Mouse (Mus musculus) kidney, embryonic 16.5 days (tissue): ENCODE data around the gene Tnfsfm13. TPM values are rescaled to one million over a fixed set of nuclear protein-coding genes. Genes with fewer than 3 reads are reported as not detected.

Experiments used
- ATAC-seq: fragments of 200-750 bp; cut with Nextera tagmentation; 2 replicates; pipeline ENCODE4 v1.8.0; 2017; ENCODE audit warnings: moderate TSS enrichment; ENCODE audit not compliant: low FRiP score, low TSS enrichment
- H3K27ac ChIP-seq: fragments of 300-500 bp; sonication (generic); 2 replicates; pipeline ENCODE4 v1.5.1; 2014; ENCODE audit warnings: low read length
- H3K27me3 ChIP-seq: fragments of 300-500 bp; sonication (generic); 2 replicates; pipeline ENCODE4 v1.6.1; 2014; ENCODE audit warnings: low read length, control low read depth, mixed read lengths; ENCODE audit not compliant: insufficient read depth
- H3K36me3 ChIP-seq: fragments of 300-500 bp; sonication (generic); 2 replicates; pipeline ENCODE4 v1.6.1; 2014; ENCODE audit warnings: low read length, control low read depth, mixed read lengths; ENCODE audit not compliant: insufficient read depth
- H3K4me1 ChIP-seq: fragments of 300-500 bp; sonication (generic); 2 replicates; pipeline ENCODE4 v1.6.1; 2014; ENCODE audit warnings: low read length, control low read depth, mixed read lengths; ENCODE audit not compliant: insufficient read depth
- H3K4me2 ChIP-seq: fragments of 300-500 bp; sonication (generic); replicated peaks from 2 replicates; pipeline ENCODE4 v1.6.1; 2014; ENCODE audit warnings: low read depth, low read length
- H3K4me3 ChIP-seq: fragments of 300-500 bp; sonication (generic); 2 replicates; pipeline ENCODE4 v1.5.1; 2014; ENCODE audit warnings: mild to moderate bottlenecking, low read length
- H3K9ac ChIP-seq: fragments of 300-500 bp; sonication (generic); replicated peaks from 2 replicates; pipeline ENCODE4 v1.6.1; 2014; ENCODE audit warnings: low read length
- H3K9me3 ChIP-seq: fragments of 300-500 bp; sonication (generic); 2 replicates; pipeline ENCODE4 v1.6.1; 2016; ENCODE audit warnings: low read length, control low read depth
- WGBS: fragments of 180-500 bp; shearing (Covaris S2); extraction: QIAGEN DNeasy Blood & Tissue Kit; methylation state at CpG from one replicate; pipeline ENCODE4 v1.1.7; 2014; 5-methylcytosine and 5-hydroxymethylcytosine counted together
- polyA plus RNA-seq: library from polyadenylated mRNA; unstranded; fragments of >200 nt; fragmentation: Nextera tagmentation; extraction: Ambion mirVana; gene quantifications from 2 replicates; pipeline ENCODE4 v1.2.1, GENCODE M21; 2015

The Tnfsfm13 gene
- polyA plus RNA-seq, 1 experiment from 2014 or later = 6.1 TPM

GRCm38 (mm10) chr11:69656617-69657461 lies 39.1 kb downstream of the Tnfsfm13 start:
- peaks cover 50% of the 10 kb centered on the region for H3K36me3 ChIP-seq
- no peak overlapping the region for H3K27ac ChIP-seq
- H3K4me1 ChIP-seq = peaks cover 24% of the 10 kb centered on the region
- H3K9ac ChIP-seq = 0 out of 2 replicates have a peak overlapping the region, but pooled peaks have one; percentile 50
- H3K27me3 ChIP-seq = no peaks in the 10 kb centered on the region
- WGBS = 71% methylated on average over 10 of the region's 10 CpGs
- H3K4me3 ChIP-seq = no peak overlapping the region
- ATAC-seq = no peak
- no peak overlapping the region for H3K4me2 ChIP-seq
- no peaks in the 10 kb centered on the region for H3K9me3 ChIP-seq

DNA sequence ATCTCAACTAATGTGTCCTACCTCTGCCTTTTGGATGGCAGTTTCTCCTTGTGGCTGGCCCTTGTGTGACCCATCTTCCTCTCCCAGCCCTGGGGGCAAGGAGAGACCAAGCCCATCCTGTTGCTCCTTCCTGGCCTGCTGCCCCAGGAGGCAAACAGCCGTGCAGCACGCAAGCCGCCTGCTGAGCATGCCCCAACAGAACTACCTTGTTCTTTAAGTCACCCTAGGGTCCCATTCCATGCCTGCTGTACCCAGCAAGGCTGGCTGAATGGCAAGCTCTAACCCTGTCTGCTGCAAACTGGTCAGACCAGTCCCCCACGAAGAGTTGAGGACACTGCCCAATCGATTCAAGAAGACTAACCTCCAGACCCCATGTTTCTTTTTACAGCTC lies 39.8 kb downstream of the Tnfsfm13 start:
- H3K27me3 ChIP-seq = no peaks in the 10 kb centered on the region
- peaks cover 18% of the 10 kb centered on the region for H3K4me1 ChIP-seq
- H3K27ac ChIP-seq = no peak overlapping the region
- WGBS = 72% methylated on average over 5 of the region's 5 CpGs
- ATAC-seq = no peak
- H3K9ac ChIP-seq = peak overlapping the region; percentile 50; the same call in 1 of the 2 replicates
- no peak overlapping the region for H3K4me3 ChIP-seq
- no peaks in the 10 kb centered on the region for H3K9me3 ChIP-seq
- peaks cover 56% of the 10 kb centered on the region for H3K36me3 ChIP-seq
- 0 out of 2 replicates have a peak overlapping the region, but pooled peaks have one; percentile 32 for H3K4me2 ChIP-seq

DNA sequence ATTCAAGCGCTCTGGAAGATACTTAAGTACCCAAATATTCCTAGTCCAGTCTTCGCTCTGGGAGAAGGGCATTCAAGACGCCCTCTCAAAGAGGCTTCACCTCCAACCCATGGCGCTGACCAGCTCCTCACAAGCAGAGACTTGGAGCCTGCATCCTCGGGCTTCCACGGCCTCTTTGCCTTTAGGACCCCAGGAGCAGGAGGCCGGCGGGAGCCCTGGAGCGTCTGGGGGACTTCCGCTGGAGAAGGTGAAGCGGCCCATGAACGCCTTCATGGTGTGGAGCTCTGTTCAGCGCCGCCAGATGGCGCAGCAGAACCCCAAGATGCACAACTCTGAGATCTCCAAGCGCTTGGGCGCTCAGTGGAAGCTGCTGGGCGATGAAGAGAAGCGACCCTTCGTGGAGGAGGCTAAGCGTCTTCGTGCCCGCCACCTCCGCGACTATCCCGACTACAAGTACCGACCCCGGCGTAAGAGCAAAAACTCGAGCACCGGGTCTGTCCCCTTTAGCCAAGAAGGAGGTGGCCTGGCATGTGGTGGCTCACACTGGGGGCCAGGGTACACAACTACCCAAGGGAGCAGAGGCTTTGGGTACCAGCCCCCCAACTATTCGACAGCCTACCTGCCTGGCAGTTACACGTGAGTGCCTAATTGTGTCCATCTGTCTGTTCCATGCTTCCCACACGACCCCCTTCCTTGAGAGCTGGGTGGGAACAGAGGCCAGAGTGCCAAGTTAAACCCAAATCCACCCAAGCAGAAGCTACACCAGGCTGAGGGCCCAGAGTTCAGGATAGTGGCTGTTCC lies 40.4 kb downstream of the Tnfsfm13 start, which contains the start of gene Sox15:
Gene Sox15, plus strand, starts transcription at position 51 of the 801 bp plus-strand sequence.
- H3K9me3 ChIP-seq = no peaks in the 10 kb centered on the region
- H3K4me3 ChIP-seq = peak within 1 kb of the TSS; percentile 18; the same call in 1 of the 2 replicates
- H3K27me3 ChIP-seq = no peaks in the 10 kb centered on the region
- ATAC-seq = peak; percentile 87
- peaks cover 18% of the 10 kb centered on the region for H3K4me1 ChIP-seq
- H3K36me3 ChIP-seq = peaks cover 62% of the 10 kb centered on the region
- H3K27ac ChIP-seq = peak within 1 kb of the TSS; percentile 57; the same call in 1 of the 2 replicates
- peak within 1 kb of the TSS; percentile 50 for H3K9ac ChIP-seq
- peak within 1 kb of the TSS; percentile 32; the same call in 1 of the 2 replicates for H3K4me2 ChIP-seq
- 18% methylated on average over 34 of the region's 34 CpGs for WGBS

GRCm38 (mm10) chr11:69654760-69655159 lies 41.1 kb downstream of the Tnfsfm13 start:
- Histone ChIP-seq H3K4me2 (no peak overlapping the region), H3K27ac (peak overlapping the region; percentile 57; the same call in 1 of the 2 replicates), H3K9ac (no peak overlapping the region), H3K9me3 (no peaks in the 10 kb centered on the region), H3K27me3 (no peaks in the 10 kb centered on the region), H3K4me1 (peaks cover 18% of the 10 kb centered on the region), H3K4me3 (no peak overlapping the region), H3K36me3 (peaks cover 69% of the 10 kb centered on the region)
- ATAC-seq = no peak
- WGBS = 32% methylated on average over 9 of the region's 9 CpGs

GRCm38 (mm10) chr11:69653399-69653798 lies 42.5 kb downstream of the Tnfsfm13 start:
- H3K4me1 ChIP-seq = peaks cover 18% of the 10 kb centered on the region
- no peak overlapping the region for H3K9ac ChIP-seq
- H3K36me3 ChIP-seq = peaks cover 71% of the 10 kb centered on the region
- no peak overlapping the region for H3K4me2 ChIP-seq
- ATAC-seq = no peak
- WGBS = 67% methylated on average over 5 of the region's 5 CpGs
- H3K9me3 ChIP-seq = no peaks in the 10 kb centered on the region
- H3K4me3 ChIP-seq = no peak overlapping the region
- H3K27me3 ChIP-seq = no peaks in the 10 kb centered on the region
- H3K27ac ChIP-seq = 0 out of 2 replicates have a peak overlapping the region, but pooled peaks have one; percentile 14

GRCm38 (mm10) chr11:69645860-69646259 lies 50.0 kb downstream of the Tnfsfm13 start:
- H3K27me3 ChIP-seq = no peaks in the 10 kb centered on the region
- H3K36me3 ChIP-seq = peaks cover 76% of the 10 kb centered on the region
- H3K4me2 ChIP-seq = no peak overlapping the region
- no peak overlapping the region for H3K9ac ChIP-seq
- no peak overlapping the region for H3K4me3 ChIP-seq
- ATAC-seq = no peak
- H3K4me1 ChIP-seq = no peaks in the 10 kb centered on the region
- H3K9me3 ChIP-seq = no peaks in the 10 kb centered on the region
- WGBS = 90% methylated on average over 5 of the region's 5 CpGs
- no peak overlapping the region for H3K27ac ChIP-seq

DNA sequence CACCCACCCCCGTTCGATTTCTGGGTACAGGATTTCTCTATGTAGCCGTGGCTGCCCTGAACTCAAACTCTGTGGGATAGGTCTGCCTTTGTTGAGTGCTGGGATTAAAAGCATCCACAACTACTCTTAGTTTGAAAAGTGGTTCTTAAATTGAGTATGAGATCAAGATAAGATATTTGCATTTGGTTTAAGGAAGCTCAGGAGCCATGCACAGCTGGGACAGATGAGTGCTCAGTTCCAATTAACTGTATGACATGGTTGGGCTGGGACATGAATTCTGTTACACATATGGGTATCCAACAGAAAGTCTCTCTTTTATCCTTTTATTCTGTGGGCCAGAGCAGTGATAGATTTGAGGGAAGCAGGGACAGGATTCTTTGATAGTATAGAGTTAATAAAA lies 60.4 kb downstream of the Tnfsfm13 start:
- no peak overlapping the region for H3K27ac ChIP-seq
- H3K4me3 ChIP-seq = no peak overlapping the region
- H3K4me2 ChIP-seq = no peak overlapping the region
- peaks cover 15% of the 10 kb centered on the region for H3K36me3 ChIP-seq
- ATAC-seq = no peak
- H3K9ac ChIP-seq = no peak overlapping the region
- 76% methylated on average over 3 of the region's 3 CpGs for WGBS
- H3K9me3 ChIP-seq = no peaks in the 10 kb centered on the region
- H3K27me3 ChIP-seq = no peaks in the 10 kb centered on the region
- H3K4me1 ChIP-seq = peaks cover 26% of the 10 kb centered on the region

DNA sequence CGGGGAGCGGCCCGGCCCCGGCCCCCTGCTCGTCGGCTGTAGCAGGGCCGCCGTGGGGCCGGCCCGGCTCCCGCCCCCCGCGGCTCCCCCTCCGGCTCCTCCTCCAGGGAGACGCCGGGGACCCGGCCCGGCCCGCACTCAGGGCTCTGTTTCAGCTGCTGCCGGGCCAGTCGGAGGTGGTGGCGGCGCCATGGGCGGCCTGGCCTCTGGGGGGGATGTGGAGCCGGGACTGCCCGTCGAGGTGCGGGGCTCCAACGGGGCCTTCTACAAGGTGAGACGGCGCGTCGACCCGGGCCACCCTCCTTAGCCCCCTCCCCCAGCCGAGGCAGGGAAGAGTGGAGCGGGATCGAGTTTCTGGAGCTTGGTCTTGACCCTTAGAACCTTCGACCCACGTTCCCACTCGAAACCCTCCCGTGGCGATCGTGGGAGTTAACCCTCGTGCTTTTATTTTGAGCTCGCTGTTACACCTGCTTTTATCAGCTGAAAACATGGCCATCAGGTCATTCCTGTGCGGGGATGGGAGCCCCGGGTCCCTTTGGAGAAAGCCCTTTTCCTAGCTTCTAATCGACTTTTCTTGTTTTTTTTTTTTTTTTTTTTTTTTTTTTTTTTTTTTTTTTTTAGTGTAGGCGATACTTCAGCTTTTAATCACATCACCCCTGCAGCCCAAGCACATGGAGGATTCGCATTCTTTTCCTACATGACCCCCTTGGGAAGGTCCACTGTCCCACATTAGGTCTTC lies 62.6 kb downstream of the Tnfsfm13 start:
- no peaks in the 10 kb centered on the region for H3K27me3 ChIP-seq
- H3K4me2 ChIP-seq = peak overlapping the region; percentile 84
- ATAC-seq = peak; percentile 69
- H3K4me3 ChIP-seq = peak overlapping the region; percentile 96
- peaks cover 26% of the 10 kb centered on the region for H3K4me1 ChIP-seq
- WGBS = under 1% methylated on average over 43 of the region's 50 CpGs
- H3K36me3 ChIP-seq = peaks cover 3% of the 10 kb centered on the region; the same call in 1 of the 2 replicates
- H3K9me3 ChIP-seq = no peaks in the 10 kb centered on the region
- H3K27ac ChIP-seq = peak overlapping the region; percentile 96
- peak overlapping the region; percentile 99 for H3K9ac ChIP-seq
